Mouse (Mus musculus): ENCODE results near the gene Itpk1. TPM values are rescaled to one million over a fixed set of nuclear protein-coding genes. Genes with fewer than 3 reads are reported as not detected.

Itpk1 gene
- polyA plus RNA-seq, 1 experiment from 2014 or later = 4.8 TPM

GRCm38 (mm10) chr12:102660906-102661651 lies 43.7 kb downstream of the Itpk1 start:
- DNase-seq (ENCODE audit: low spot score) = no peak
- H3K4me3 ChIP-seq = no peak overlapping the region
- no peak overlapping the region for H3K27ac ChIP-seq
- peaks cover 12% of the 10 kb centered on the region; the same call in 1 of the 2 replicates for H3K4me1 ChIP-seq
- H3K27me3 ChIP-seq (ENCODE audit: insufficient read depth, poor library complexity, severe bottlenecking) = no peaks in the 10 kb centered on the region
- 80% methylated on average over 8 of the region's 8 CpGs for WGBS
- H3K9me3 ChIP-seq = no peaks in the 10 kb centered on the region
- no peaks in the 10 kb centered on the region for H3K36me3 ChIP-seq

GRCm38 (mm10) chr12:102653003-102653402 lies 51.7 kb downstream of the Itpk1 start:
- no peak overlapping the region for H3K27ac ChIP-seq
- DNase-seq (ENCODE audit: low spot score) = no peak
- peaks cover 68% of the 10 kb centered on the region for H3K4me1 ChIP-seq
- no peaks in the 10 kb centered on the region for H3K9me3 ChIP-seq
- no peak overlapping the region for H3K4me3 ChIP-seq
- H3K36me3 ChIP-seq = no peaks in the 10 kb centered on the region
- WGBS = 65% methylated on average over 6 of the region's 6 CpGs
- no peaks in the 10 kb centered on the region for H3K27me3 ChIP-seq (ENCODE audit: insufficient read depth, poor library complexity, severe bottlenecking)

GRCm38 (mm10) chr12:102652420-102652819 lies 52.3 kb downstream of the Itpk1 start:
- H3K4me1 ChIP-seq = peaks cover 72% of the 10 kb centered on the region
- H3K27me3 ChIP-seq (ENCODE audit: insufficient read depth, poor library complexity, severe bottlenecking) = no peaks in the 10 kb centered on the region
- H3K4me3 ChIP-seq = no peak overlapping the region
- WGBS = 21% methylated on average over 8 of the region's 8 CpGs
- DNase-seq (ENCODE audit: low spot score) = no peak
- no peaks in the 10 kb centered on the region for H3K36me3 ChIP-seq
- peak overlapping the region; percentile 65; the same call in 1 of the 2 replicates for H3K27ac ChIP-seq
- H3K9me3 ChIP-seq = no peaks in the 10 kb centered on the region

GRCm38 (mm10) chr12:102651871-102652270 lies 52.9 kb downstream of the Itpk1 start:
- H3K9me3 ChIP-seq = no peaks in the 10 kb centered on the region
- DNase-seq (ENCODE audit: low spot score) = no peak
- no peaks in the 10 kb centered on the region for H3K36me3 ChIP-seq
- 51% methylated on average over 8 of the region's 8 CpGs for WGBS
- H3K4me3 ChIP-seq = peak overlapping the region; percentile 12; the same call in 1 of the 2 replicates
- H3K27ac ChIP-seq = peak overlapping the region; percentile 65
- H3K27me3 ChIP-seq (ENCODE audit: insufficient read depth, poor library complexity, severe bottlenecking) = no peaks in the 10 kb centered on the region
- H3K4me1 ChIP-seq = peaks cover 75% of the 10 kb centered on the region

- WGBS = 73% methylated on average over 8 of the region's 8 CpGs
- H3K36me3 ChIP-seq = no peaks in the 10 kb centered on the region
- no peaks in the 10 kb centered on the region for H3K9me3 ChIP-seq
- H3K4me1 ChIP-seq = peaks cover 74% of the 10 kb centered on the region
- H3K4me3 ChIP-seq = no peak overlapping the region; the same call in 1 of the 2 replicates
- no peak for DNase-seq (ENCODE audit: low spot score)
- no peaks in the 10 kb centered on the region for H3K27me3 ChIP-seq (ENCODE audit: insufficient read depth, poor library complexity, severe bottlenecking)
- peak overlapping the region; percentile 65; the same call in 1 of the 2 replicates for H3K27ac ChIP-seq
Observed at GRCm38 (mm10) chr12:102651401-102651800, 53.3 kb downstream of the Itpk1 start.

GRCm38 (mm10) chr12:102650649-102651048 lies 54.1 kb downstream of the Itpk1 start:
- DNase-seq (ENCODE audit: low spot score) = no peak
- H3K4me3 ChIP-seq = no peak overlapping the region
- H3K27me3 ChIP-seq (ENCODE audit: insufficient read depth, poor library complexity, severe bottlenecking) = no peaks in the 10 kb centered on the region
- H3K36me3 ChIP-seq = no peaks in the 10 kb centered on the region
- peaks cover 67% of the 10 kb centered on the region for H3K4me1 ChIP-seq
- 93% methylated on average over 4 of the region's 4 CpGs for WGBS
- no peak overlapping the region for H3K27ac ChIP-seq
- no peaks in the 10 kb centered on the region for H3K9me3 ChIP-seq

GRCm38 (mm10) chr12:102647839-102648564 lies 56.7 kb downstream of the Itpk1 start:
- Histone ChIP-seq H3K36me3 (no peaks in the 10 kb centered on the region), H3K4me1 (peaks cover 54% of the 10 kb centered on the region), H3K27me3 (ENCODE audit: insufficient read depth, poor library complexity, severe bottlenecking) (no peaks in the 10 kb centered on the region), H3K9me3 (no peaks in the 10 kb centered on the region), H3K27ac (peak overlapping the region; percentile 29; the same call in 1 of the 2 replicates), H3K4me3 (no peak overlapping the region)
- WGBS = 65% methylated on average over 14 of the region's 14 CpGs
- no peak for DNase-seq (ENCODE audit: low spot score)

- no peaks in the 10 kb centered on the region for H3K27me3 ChIP-seq (ENCODE audit: insufficient read depth, poor library complexity, severe bottlenecking)
- peaks cover 41% of the 10 kb centered on the region for H3K4me1 ChIP-seq
- no peaks in the 10 kb centered on the region for H3K36me3 ChIP-seq
- H3K9me3 ChIP-seq = no peaks in the 10 kb centered on the region
- WGBS = 76% methylated on average over 7 of the region's 7 CpGs
- DNase-seq (ENCODE audit: low spot score) = no peak
- H3K4me3 ChIP-seq = no peak overlapping the region
- H3K27ac ChIP-seq = no peak overlapping the region
Observed at GRCm38 (mm10) chr12:102646586-102647260, 58.0 kb downstream of the Itpk1 start.

GRCm38 (mm10) chr12:102645911-102646585 lies 58.7 kb downstream of the Itpk1 start:
- Histone ChIP-seq H3K27ac (no peak overlapping the region), H3K36me3 (no peaks in the 10 kb centered on the region), H3K27me3 (ENCODE audit: insufficient read depth, poor library complexity, severe bottlenecking) (no peaks in the 10 kb centered on the region), H3K4me3 (no peak overlapping the region), H3K9me3 (no peaks in the 10 kb centered on the region), H3K4me1 (peaks cover 37% of the 10 kb centered on the region)
- WGBS = 85% methylated on average over 6 of the region's 6 CpGs
- no peak for DNase-seq (ENCODE audit: low spot score)

- no peaks in the 10 kb centered on the region for H3K27me3 ChIP-seq (ENCODE audit: insufficient read depth, poor library complexity, severe bottlenecking)
- no peaks in the 10 kb centered on the region for H3K9me3 ChIP-seq
- H3K36me3 ChIP-seq = no peaks in the 10 kb centered on the region
- no peak for DNase-seq (ENCODE audit: low spot score)
- 87% methylated on average over 6 of the region's 6 CpGs for WGBS
- no peak overlapping the region for H3K27ac ChIP-seq
- H3K4me3 ChIP-seq = no peak overlapping the region
- peaks cover 34% of the 10 kb centered on the region for H3K4me1 ChIP-seq
Observed at GRCm38 (mm10) chr12:102643316-102643715, 61.4 kb downstream of the Itpk1 start.

GRCm38 (mm10) chr12:102640436-102641163 lies 64.1 kb downstream of the Itpk1 start:
- WGBS = 43% methylated on average over 9 of the region's 9 CpGs

GRCm38 (mm10) chr12:102638878-102639277 lies 65.9 kb downstream of the Itpk1 start:
- H3K27me3 ChIP-seq (ENCODE audit: insufficient read depth, poor library complexity, severe bottlenecking) = no peaks in the 10 kb centered on the region
- peaks cover 15% of the 10 kb centered on the region for H3K4me1 ChIP-seq
- H3K4me3 ChIP-seq = no peak overlapping the region
- no peak for DNase-seq (ENCODE audit: low spot score)
- no peaks in the 10 kb centered on the region for H3K36me3 ChIP-seq
- H3K27ac ChIP-seq = no peak overlapping the region
- 66% methylated on average over 3 of the region's 3 CpGs for WGBS
- H3K9me3 ChIP-seq = no peaks in the 10 kb centered on the region

More at GRCm38 (mm10) chr12:102640436-102641163, 64.1 kb downstream of the Itpk1 start:
- no peaks in the 10 kb centered on the region for H3K9me3 ChIP-seq
- peaks cover 18% of the 10 kb centered on the region for H3K4me1 ChIP-seq
- no peak for DNase-seq (ENCODE audit: low spot score)
- no peak overlapping the region for H3K4me3 ChIP-seq
- H3K27me3 ChIP-seq (ENCODE audit: insufficient read depth, poor library complexity, severe bottlenecking) = no peaks in the 10 kb centered on the region
- peak overlapping the region; percentile 23; the same call in 1 of the 2 replicates for H3K27ac ChIP-seq
- no peaks in the 10 kb centered on the region for H3K36me3 ChIP-seq

All from heart, embryonic 10.5 days (tissue).